Mouse (Mus musculus) lung, embryonic 15.5 days (tissue): Measurements from ENCODE around the gene Nav2. TPM values are rescaled to one million over a fixed set of nuclear protein-coding genes. Genes with fewer than 3 reads are reported as not detected.
A peak's percentile ranks its signal among the peaks of the same experiment; 100 is the strongest.

Experiments
- ATAC-seq: fragments of 200-750 bp; cut with Nextera tagmentation; 2 replicates; pipeline ENCODE4 v1.8.0; 2017; ENCODE audit warnings: moderate number of reproducible peaks, borderline replicate concordance; ENCODE audit not compliant: low FRiP score, low TSS enrichment; ENCODE audit errors: extremely low read depth
- H3K27ac ChIP-seq: fragments of 300-500 bp; sonication (generic); 2 replicates; pipeline ENCODE4 v1.5.1; 2015; ENCODE audit warnings: moderate library complexity, mild to moderate bottlenecking, inconsistent platforms
- H3K27me3 ChIP-seq: fragments of 300-500 bp; sonication (generic); 2 replicates; pipeline ENCODE4 v1.6.1; 2015; ENCODE audit warnings: inconsistent platforms
- H3K36me3 ChIP-seq: fragments of 300-500 bp; sonication (generic); 2 replicates; pipeline ENCODE4 v1.6.1; 2015; ENCODE audit warnings: inconsistent platforms
- H3K4me1 ChIP-seq: fragments of 300-500 bp; sonication (generic); 2 replicates; pipeline ENCODE4 v1.6.1; 2015; ENCODE audit warnings: inconsistent platforms
- H3K4me2 ChIP-seq: fragments of 300-500 bp; sonication (generic); 2 replicates; pipeline ENCODE4 v1.6.1; 2015; ENCODE audit warnings: inconsistent platforms, mild to moderate bottlenecking, moderate library complexity
- H3K4me3 ChIP-seq: fragments of 300-500 bp; sonication (generic); 2 replicates; pipeline ENCODE4 v1.5.1; 2015; ENCODE audit warnings: mild to moderate bottlenecking, inconsistent platforms
- H3K9ac ChIP-seq: fragments of 300-500 bp; sonication (generic); 2 replicates; pipeline ENCODE4 v1.6.1; 2015; ENCODE audit warnings: inconsistent platforms
- H3K9me3 ChIP-seq: fragments of 300-500 bp; sonication (generic); 2 replicates; pipeline ENCODE4 v1.6.1; 2016; ENCODE audit warnings: inconsistent platforms
- WGBS: fragments of 180-500 bp; shearing (Covaris S2); methylation state at CpG from one replicate; pipeline ENCODE4 v1.1.7; 2015; 5-methylcytosine and 5-hydroxymethylcytosine counted together
- polyA plus RNA-seq: library from polyadenylated mRNA; unstranded; fragments of >200 nt; fragmentation: Nextera tagmentation; extraction: Ambion mirVana; gene quantifications from 2 replicates; pipeline ENCODE4 v1.2.1, GENCODE M21; 2015

The Nav2 gene
- polyA plus RNA-seq, 1 experiment from 2014 or later, result 27.6 TPM

DNA sequence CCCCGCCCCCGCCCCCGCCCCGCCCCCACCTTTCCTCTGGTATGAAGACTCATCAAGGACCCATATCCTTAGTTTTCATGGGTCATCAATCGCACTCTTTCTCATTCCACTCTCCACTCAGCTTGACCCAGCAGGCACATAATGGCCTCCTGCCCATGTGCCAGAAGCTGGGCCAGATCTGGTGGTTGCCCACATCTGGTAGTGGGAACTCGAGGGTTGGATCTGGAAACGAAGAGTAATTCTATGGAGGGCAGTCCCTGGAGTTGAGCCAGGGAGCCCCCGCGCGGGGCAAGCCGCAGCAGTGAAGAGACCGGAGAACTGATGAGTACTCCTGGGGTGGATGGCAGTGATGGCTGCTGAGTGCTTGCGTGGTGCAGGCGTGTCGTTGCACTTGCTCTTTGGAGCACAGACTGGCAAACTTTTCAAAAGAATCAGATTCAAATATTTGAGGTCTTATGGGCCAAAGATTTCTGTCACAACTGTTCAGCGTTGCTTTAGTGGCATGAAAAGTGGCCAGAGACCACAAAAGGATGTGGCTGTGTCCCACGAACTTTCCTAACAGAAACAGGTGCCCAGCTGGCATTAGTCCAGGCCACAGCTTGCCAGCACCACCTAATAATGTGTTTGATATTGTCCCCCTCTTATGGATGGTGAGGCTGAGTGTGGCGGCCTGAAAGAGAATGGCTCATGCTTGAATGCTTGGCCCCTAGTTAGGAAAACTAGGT is 449.1 kb downstream of the Nav2 start:
- no peaks in the 10 kb centered on the region for H3K9me3 ChIP-seq
- no peak overlapping the region for H3K9ac ChIP-seq
- H3K27ac ChIP-seq, result no peak overlapping the region
- H3K36me3 ChIP-seq, result no peaks in the 10 kb centered on the region
- H3K27me3 ChIP-seq, result no peaks in the 10 kb centered on the region
- no peak overlapping the region for H3K4me2 ChIP-seq
- 81% methylated on average over 18 of the region's 18 CpGs for WGBS
- ATAC-seq, result no peak
- H3K4me1 ChIP-seq, result no peaks in the 10 kb centered on the region
- no peak overlapping the region for H3K4me3 ChIP-seq

DNA sequence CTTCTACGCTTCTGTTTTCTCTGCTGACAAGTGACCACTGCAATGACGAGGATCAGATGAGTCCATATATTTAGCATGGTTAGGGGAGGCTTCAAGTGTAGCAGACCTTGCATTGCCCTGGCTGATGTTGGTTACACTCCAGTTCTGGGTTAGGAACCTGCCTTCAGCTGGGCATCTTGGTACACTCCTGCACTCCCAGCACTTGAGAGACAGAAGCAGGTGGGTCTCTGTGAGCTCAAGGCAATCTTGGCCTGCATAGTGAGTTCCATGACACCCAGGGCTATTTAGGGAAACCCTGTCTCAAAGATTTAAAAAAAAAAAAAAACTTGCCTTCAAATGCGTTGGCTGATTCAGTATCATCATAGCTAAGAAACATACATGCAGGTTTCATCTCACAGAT is 450.6 kb downstream of the Nav2 start:
- Histone ChIP-seq H3K27me3 (no peaks in the 10 kb centered on the region), H3K4me1 (no peaks in the 10 kb centered on the region), H3K9me3 (no peaks in the 10 kb centered on the region), H3K4me2 (no peak overlapping the region), H3K36me3 (no peaks in the 10 kb centered on the region), H3K4me3 (no peak overlapping the region), H3K27ac (no peak overlapping the region), H3K9ac (no peak overlapping the region)
- 90% methylated on average over 3 of the region's 3 CpGs for WGBS
- no peak for ATAC-seq

DNA sequence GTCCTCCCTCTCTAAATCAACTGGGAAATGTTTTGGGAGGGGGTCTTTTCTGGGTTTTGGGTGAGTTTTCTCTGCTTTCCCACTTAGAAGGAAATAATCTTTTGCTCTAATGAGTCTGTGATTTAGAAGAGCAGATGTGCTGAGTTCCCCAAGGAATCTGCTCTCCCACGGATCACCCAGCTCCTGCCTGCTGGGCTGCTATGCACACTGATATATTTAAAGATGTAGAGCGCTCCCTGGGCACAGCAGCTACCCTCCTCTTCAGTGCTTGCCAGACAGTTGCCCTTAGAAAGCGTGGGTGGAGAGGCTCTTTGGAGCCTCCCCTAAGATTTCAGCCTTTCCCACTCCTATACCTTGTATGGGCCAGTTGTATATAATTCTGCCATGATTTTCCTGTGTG is 452.1 kb downstream of the Nav2 start:
- Histone ChIP-seq H3K27ac (no peak overlapping the region), H3K4me3 (no peak overlapping the region), H3K9me3 (no peaks in the 10 kb centered on the region), H3K9ac (no peak overlapping the region), H3K36me3 (no peaks in the 10 kb centered on the region), H3K27me3 (no peaks in the 10 kb centered on the region), H3K4me2 (no peak overlapping the region), H3K4me1 (no peaks in the 10 kb centered on the region)
- no peak for ATAC-seq
- 75% methylated on average over 3 of the region's 3 CpGs for WGBS

DNA sequence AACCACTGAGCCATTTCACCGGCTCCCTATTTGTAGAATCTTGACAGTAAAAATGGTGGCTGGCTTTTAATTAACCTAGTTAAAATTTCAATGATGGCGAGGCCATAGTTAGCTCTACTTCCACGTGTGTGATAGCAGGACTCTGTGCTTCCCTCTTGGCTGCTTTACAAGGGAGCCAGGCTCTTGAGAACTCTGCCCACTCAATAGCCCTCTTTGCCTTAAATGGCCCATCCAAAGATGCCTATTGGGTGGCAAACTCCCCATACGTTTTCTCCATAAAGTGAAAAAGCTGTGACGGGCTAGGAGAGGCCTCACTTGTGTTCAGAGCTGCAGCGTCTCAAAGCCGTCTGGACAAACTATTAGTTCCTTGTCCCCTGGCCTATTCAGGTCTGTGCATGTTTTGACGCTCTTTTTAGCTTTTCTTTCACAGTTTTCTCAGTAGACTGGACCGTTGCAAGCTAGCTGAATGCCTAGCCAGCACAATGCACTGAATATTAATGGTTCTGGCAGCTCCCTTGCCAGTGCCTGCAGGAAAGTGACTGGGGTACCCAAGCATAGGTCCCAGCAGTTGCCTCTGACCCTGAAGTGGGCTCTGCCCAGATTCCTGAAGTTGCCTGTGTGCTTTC is 453.1 kb downstream of the Nav2 start:
- Histone ChIP-seq H3K4me1 (no peaks in the 10 kb centered on the region), H3K36me3 (no peaks in the 10 kb centered on the region), H3K27ac (no peak overlapping the region), H3K4me2 (no peak overlapping the region), H3K9me3 (no peaks in the 10 kb centered on the region), H3K9ac (no peak overlapping the region), H3K27me3 (no peaks in the 10 kb centered on the region), H3K4me3 (no peak overlapping the region)
- no peak for ATAC-seq
- 80% methylated on average over 9 of the region's 9 CpGs for WGBS

DNA sequence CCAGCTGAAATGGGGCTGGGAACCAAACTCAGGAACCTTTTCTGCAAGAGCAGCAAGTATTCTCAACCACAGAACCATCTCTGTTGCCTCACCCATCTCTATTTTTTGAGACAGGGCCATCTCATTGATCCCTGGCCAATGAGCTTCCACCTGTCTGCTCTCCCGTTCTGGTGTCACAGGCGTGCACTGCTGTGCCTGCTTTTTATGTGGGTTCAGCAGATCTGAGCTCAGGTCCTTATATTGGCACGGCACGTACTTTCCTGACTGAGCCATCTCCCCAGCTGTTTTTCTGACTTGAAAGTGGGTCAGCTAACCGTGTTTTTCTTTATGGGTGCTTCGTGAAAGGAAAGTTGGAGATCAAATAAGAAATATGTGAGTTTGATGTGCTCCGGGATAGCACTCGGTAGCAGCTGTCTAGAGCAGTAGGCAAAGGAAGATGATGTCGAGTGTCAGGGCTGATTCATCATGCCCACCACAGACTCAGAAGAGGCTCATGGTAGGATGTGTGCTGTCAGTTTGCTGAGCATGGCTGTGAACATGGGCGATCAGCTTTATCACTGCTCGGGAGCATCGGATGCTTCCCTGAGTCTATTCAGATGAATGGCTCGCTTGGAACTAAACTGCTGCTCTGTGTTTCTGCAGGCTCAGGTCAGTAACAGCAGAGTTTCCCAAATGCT is 456.1 kb downstream of the Nav2 start:
- ATAC-seq, result no peak
- Histone ChIP-seq H3K4me2 (no peak overlapping the region), H3K4me3 (no peak overlapping the region), H3K4me1 (peaks cover 3% of the 10 kb centered on the region; the same call in 1 of the 2 replicates), H3K9ac (no peak overlapping the region), H3K27me3 (no peaks in the 10 kb centered on the region), H3K27ac (no peak overlapping the region), H3K36me3 (no peaks in the 10 kb centered on the region), H3K9me3 (no peaks in the 10 kb centered on the region)
- 76% methylated on average over 13 of the region's 13 CpGs for WGBS

DNA sequence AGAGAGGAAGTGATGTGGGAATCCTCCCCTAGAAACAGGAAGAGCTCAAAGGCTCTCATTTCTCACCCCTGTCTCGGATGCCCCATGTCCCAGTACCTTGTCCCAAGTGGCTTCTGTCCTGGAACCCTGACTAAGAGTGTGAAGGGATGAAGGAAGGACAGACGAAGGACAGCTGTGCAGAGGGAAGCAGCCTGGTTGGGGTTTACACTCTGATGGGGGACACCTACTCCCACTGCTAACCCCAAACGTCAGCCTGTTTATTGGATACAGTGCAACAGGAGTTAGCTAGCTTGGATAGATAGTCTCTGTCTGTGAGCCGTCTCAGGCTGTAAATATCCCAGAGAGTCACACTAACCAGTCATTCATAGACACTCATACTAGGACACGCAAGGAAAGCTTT is 460.1 kb downstream of the Nav2 start:
- Histone ChIP-seq H3K4me2 (no peak overlapping the region), H3K4me3 (no peak overlapping the region), H3K36me3 (no peaks in the 10 kb centered on the region), H3K9ac (no peak overlapping the region), H3K27ac (no peak overlapping the region), H3K27me3 (no peaks in the 10 kb centered on the region), H3K9me3 (no peaks in the 10 kb centered on the region), H3K4me1 (peaks cover 8% of the 10 kb centered on the region)
- 42% methylated on average over 5 of the region's 5 CpGs for WGBS
- peak; percentile 14; the same call in 1 of the 2 replicates for ATAC-seq

DNA sequence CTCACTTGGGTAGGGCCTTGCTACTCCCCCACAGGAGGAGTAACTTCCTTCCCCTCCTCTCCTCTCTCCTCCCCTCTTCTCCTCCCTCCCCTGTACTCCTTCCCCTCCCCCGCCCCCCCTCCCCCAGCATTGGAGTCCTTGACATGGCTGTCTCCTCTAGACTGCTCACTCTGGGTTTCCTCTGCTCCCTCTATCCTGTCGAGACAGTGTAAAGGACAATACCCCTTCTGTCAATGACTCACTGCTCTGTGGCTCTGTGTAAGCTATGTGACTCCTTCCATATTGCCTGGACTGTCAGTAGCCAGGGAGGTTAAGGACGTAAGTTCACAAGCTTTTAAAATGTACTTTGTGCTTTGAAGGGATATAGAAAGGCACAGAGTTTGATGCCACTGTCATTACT is 460.5 kb downstream of the Nav2 start:
- Histone ChIP-seq H3K4me2 (no peak overlapping the region), H3K36me3 (no peaks in the 10 kb centered on the region), H3K27me3 (no peaks in the 10 kb centered on the region), H3K9me3 (no peaks in the 10 kb centered on the region), H3K9ac (no peak overlapping the region), H3K4me3 (no peak overlapping the region), H3K4me1 (peaks cover 10% of the 10 kb centered on the region), H3K27ac (no peak overlapping the region)
- WGBS, result 55% methylated on average over 3 of the region's 3 CpGs
- ATAC-seq, result no peak

DNA sequence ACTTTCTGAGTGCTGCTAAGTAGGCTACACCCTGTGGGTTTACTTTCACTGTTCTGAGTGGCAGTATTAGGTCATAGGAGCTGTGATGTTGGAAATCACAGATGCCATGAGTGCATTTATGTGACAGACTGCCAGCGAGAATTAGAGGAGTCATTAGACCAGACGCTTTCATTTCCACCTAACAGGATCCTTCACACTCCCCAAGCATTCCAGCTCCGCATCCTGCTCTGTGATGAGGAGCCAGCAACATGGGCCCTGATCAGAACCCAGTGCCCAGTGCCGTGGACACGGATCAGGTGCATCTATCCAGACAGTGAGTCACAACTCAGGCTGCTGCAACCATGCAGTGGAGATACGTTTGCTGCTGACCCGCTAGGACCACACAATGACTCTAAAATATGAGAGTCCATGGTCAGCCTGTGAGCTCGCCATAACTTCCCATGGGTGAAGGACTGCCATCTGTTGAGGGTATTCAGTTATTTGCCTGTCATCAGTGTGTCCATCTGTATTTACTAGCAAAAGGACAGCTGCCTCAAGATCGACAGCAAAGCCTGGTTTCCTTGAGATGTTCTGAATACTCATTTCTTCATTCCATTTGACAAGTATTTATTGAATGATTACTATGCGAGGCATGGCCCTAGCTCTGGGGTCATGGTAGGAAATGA is 461.4 kb downstream of the Nav2 start:
- H3K4me3 ChIP-seq, result no peak overlapping the region
- H3K9me3 ChIP-seq, result no peaks in the 10 kb centered on the region
- no peak overlapping the region for H3K9ac ChIP-seq
- H3K4me2 ChIP-seq, result no peak overlapping the region
- no peaks in the 10 kb centered on the region for H3K27me3 ChIP-seq
- no peak overlapping the region for H3K27ac ChIP-seq
- WGBS, result 83% methylated on average over 10 of the region's 10 CpGs
- ATAC-seq, result no peak
- peaks cover 16% of the 10 kb centered on the region for H3K4me1 ChIP-seq
- H3K36me3 ChIP-seq, result no peaks in the 10 kb centered on the region

DNA sequence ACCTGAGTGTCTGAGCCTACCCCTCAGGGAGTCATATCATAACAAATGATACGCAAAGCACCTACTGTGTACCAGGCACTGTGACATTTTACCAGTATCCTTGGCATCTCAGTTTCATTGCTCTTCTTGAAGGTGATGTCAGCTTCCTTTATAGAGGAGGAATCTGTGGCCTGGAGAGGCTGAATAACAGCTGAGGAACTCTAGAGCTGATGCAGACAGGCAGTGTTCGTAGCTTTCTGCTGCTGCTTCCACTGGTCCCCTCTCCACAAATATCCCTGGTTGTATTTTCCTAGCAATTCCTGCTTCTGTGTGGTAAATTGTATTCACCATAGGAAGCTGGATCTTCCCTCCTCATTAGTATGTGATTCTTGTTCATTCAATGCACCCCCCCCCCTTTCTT is 462.8 kb downstream of the Nav2 start:
- Histone ChIP-seq H3K4me1 (peaks cover 27% of the 10 kb centered on the region), H3K27ac (no peak overlapping the region), H3K36me3 (no peaks in the 10 kb centered on the region), H3K4me2 (no peak overlapping the region), H3K9me3 (no peaks in the 10 kb centered on the region), H3K9ac (no peak overlapping the region), H3K4me3 (no peak overlapping the region), H3K27me3 (no peaks in the 10 kb centered on the region)
- WGBS, result 89% methylated on average over 2 of the region's 2 CpGs
- ATAC-seq, result no peak

DNA sequence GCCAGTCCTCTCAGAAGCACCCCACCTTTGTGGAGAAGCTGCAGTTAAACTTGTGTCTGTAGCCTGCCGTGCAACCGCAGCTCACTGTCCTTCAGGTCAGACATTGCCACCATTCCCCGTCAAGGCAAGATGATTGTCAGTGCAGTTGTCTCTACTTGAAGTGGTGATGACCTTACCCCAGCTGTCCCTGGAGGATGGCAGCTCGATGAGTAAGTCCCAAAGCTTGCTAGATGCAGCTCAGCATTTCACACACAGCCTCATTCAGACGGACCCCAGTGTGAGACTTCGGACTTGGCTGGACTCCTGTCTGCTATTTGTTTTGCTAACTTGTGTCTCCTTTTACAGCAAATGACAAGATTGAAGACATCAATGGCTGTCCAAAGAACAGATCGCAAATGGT is 463.5 kb downstream of the Nav2 start:
- WGBS, result 75% methylated on average over 7 of the region's 7 CpGs
- Histone ChIP-seq H3K36me3 (no peaks in the 10 kb centered on the region), H3K4me1 (peaks cover 27% of the 10 kb centered on the region), H3K9me3 (no peaks in the 10 kb centered on the region), H3K9ac (no peak overlapping the region), H3K27ac (no peak overlapping the region), H3K27me3 (no peaks in the 10 kb centered on the region), H3K4me3 (no peak overlapping the region), H3K4me2 (no peak overlapping the region)
- ATAC-seq, result no peak

DNA sequence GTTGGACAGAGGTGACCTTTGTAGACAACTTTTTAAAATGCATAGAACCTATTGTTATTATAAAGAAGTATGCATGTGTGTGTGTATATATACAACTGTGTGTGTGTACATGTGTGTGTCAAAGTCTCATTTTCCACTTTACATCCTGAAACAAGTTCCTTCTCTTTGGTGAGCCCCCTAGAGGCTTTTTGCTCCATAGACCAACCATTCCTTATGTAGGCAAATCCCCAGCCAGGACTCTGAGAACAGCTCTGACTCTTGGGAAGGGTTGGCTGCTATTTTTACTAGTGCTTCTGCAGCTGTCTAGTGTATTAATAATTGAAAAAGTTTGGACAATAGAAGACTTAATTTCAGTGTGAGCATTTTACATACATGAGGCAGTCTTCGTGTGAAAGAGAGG is 464.7 kb downstream of the Nav2 start:
- no peak overlapping the region for H3K27ac ChIP-seq
- peaks cover 27% of the 10 kb centered on the region for H3K4me1 ChIP-seq
- H3K9me3 ChIP-seq, result no peaks in the 10 kb centered on the region
- ATAC-seq, result no peak
- no peak overlapping the region for H3K4me3 ChIP-seq
- no peaks in the 10 kb centered on the region for H3K36me3 ChIP-seq
- H3K27me3 ChIP-seq, result no peaks in the 10 kb centered on the region
- 90% methylated on average over 1 of the region's 1 CpGs for WGBS
- no peak overlapping the region for H3K4me2 ChIP-seq
- no peak overlapping the region for H3K9ac ChIP-seq

DNA sequence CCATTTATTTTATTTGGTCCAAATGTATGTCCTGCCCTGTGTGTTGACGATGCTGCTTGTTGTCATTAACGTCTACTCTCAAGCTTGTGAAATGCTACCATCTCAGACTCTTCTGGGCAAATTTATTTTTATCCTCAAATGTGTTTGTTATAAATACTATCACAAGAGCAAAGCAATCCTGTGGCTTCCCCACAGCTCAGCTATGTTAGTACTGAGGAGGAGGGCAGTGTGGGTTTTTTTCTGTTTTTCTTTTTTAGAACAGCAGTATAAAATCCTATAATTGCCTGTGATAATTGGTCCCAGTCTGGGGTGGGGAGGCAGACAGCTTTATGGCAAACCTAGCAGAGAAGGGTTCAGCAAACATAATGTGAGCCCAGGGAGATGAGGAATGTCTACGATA is 465.1 kb downstream of the Nav2 start:
- peaks cover 25% of the 10 kb centered on the region for H3K4me1 ChIP-seq
- no peak overlapping the region for H3K27ac ChIP-seq
- H3K9me3 ChIP-seq, result no peaks in the 10 kb centered on the region
- no peaks in the 10 kb centered on the region for H3K36me3 ChIP-seq
- H3K9ac ChIP-seq, result no peak overlapping the region
- ATAC-seq, result no peak
- WGBS, result 76% methylated on average over 3 of the region's 3 CpGs
- H3K27me3 ChIP-seq, result no peaks in the 10 kb centered on the region
- no peak overlapping the region for H3K4me2 ChIP-seq
- no peak overlapping the region for H3K4me3 ChIP-seq
